Mouse (Mus musculus) heart, postnatal 0 days (tissue): ENCODE measurements at regions not wholly inside any gene's neighbourhood (a gene's known extent, or its start where the extent isn't known, plus 50 kb on each side); places are given as distances from the start of the nearest gene placed in this dataset.

Experiments
- ATAC-seq: fragments of 200-750 bp; cut with Nextera tagmentation; 2 replicates; pipeline ENCODE4 v1.8.0; 2017; ENCODE audit warnings: low read depth, moderate number of reproducible peaks, moderate library complexity; ENCODE audit not compliant: insufficient read depth
- DNase-seq: peaks from one replicate; pipeline ENCODE4 v3.0.0-alpha.2; 2016; ENCODE audit warnings: low spot score
- H3K27ac ChIP-seq: fragments of 300-500 bp; sonication (generic); 2 replicates; pipeline ENCODE4 v1.5.1; 2014; ENCODE audit warnings: low read depth, mild to moderate bottlenecking
- H3K27me3 ChIP-seq: fragments of 300-500 bp; sonication (generic); 2 replicates; pipeline ENCODE4 v1.6.1; 2014; ENCODE audit warnings: low read length, mixed read lengths; ENCODE audit not compliant: control insufficient read depth, insufficient read depth
- H3K36me3 ChIP-seq: fragments of 300-500 bp; sonication (generic); replicated peaks from 2 replicates; pipeline ENCODE4 v1.6.1; 2014; ENCODE audit warnings: low read length, mixed read lengths; ENCODE audit not compliant: control insufficient read depth, insufficient read depth
- H3K4me1 ChIP-seq: fragments of 300-500 bp; sonication (generic); 2 replicates; pipeline ENCODE4 v1.6.1; 2014; ENCODE audit warnings: antibody characterized with exemption; ENCODE audit not compliant: control insufficient read depth, insufficient read depth
- H3K4me2 ChIP-seq: fragments of 300-500 bp; sonication (generic); 2 replicates; pipeline ENCODE4 v1.6.1; 2014; ENCODE audit warnings: low read depth, mild to moderate bottlenecking, low read length, moderate library complexity
- H3K4me3 ChIP-seq: fragments of 300-500 bp; sonication (generic); 2 replicates; pipeline ENCODE4 v1.5.1; 2014; ENCODE audit warnings: low read depth, low read length
- H3K9ac ChIP-seq: fragments of 300-500 bp; sonication (generic); replicated peaks from 2 replicates; pipeline ENCODE4 v1.6.1; 2014; ENCODE audit warnings: low read depth, low read length, mixed read lengths
- H3K9me3 ChIP-seq: fragments of 300-500 bp; sonication (generic); replicated peaks from 2 replicates; pipeline ENCODE4 v1.6.1; 2016; ENCODE audit warnings: low read length; ENCODE audit not compliant: control insufficient read depth
- CTCF ChIP-seq: IDR thresholded peaks from 2 replicates; pipeline ENCODE4 v1.5.1; 2016; ENCODE audit warnings: antibody characterized with exemption, control low read depth, low read depth
- EP300 ChIP-seq: IDR thresholded peaks from 2 replicates; pipeline ENCODE4 v1.6.1; 2016; ENCODE audit warnings: antibody characterized with exemption, low read depth
- WGBS: fragments of 180-500 bp; shearing (Covaris S2); extraction: QIAGEN DNeasy Blood & Tissue Kit; methylation state at CpG from one replicate; pipeline ENCODE4 v1.1.7; 2014; 5-methylcytosine and 5-hydroxymethylcytosine counted together

- TF ChIP-seq EP300 (no peak), CTCF (no peak)
These were observed 120.0 kb downstream of the Cartpt start for GRCm38 (mm10) chr13:99780751-99781460.

DNA sequence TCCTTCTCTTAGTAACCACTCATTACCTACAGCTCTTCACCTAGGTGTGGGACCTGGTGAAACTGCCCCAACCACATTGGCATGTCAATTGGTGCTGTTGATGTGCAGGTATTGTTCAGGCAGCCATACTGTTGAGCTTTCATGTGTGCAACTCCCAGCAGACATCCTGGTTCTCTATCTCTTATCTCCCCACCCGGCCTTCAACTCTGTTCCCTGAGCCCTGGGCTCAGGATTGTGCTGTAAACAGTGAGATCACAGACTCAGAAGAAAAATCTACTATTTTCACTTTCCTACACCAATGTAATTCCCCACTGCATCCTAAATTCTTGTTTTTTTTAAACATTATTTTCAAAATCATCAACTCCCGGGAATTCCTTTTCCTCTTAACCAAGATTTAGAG is 122.1 kb downstream of the Cartpt start:
- TF ChIP-seq EP300 (no peak), CTCF (no peak)

More at GRCm38 (mm10) chr13:99780751-99781460, 120.0 kb downstream of the Cartpt start:
- H3K9ac ChIP-seq, result no peak overlapping the region
- H3K36me3 ChIP-seq, result no peaks in the 10 kb centered on the region
- DNase-seq (no peak), ATAC-seq (no peak)
- H3K4me1 ChIP-seq, result no peaks in the 10 kb centered on the region
- 36% methylated on average over 16 of the region's 16 CpGs for WGBS
- no peak overlapping the region for H3K27ac ChIP-seq
- H3K4me3 ChIP-seq, result no peak overlapping the region
- H3K27me3 ChIP-seq, result no peaks in the 10 kb centered on the region
- no peaks in the 10 kb centered on the region for H3K9me3 ChIP-seq
- H3K4me2 ChIP-seq, result no peak overlapping the region

GRCm38 (mm10) chr13:99777736-99778135 is 123.2 kb downstream of the Cartpt start:
- ATAC-seq (no peak), DNase-seq (no peak)
- H3K4me1 ChIP-seq, result no peaks in the 10 kb centered on the region
- no peak overlapping the region for H3K9ac ChIP-seq
- no peak overlapping the region for H3K27ac ChIP-seq
- H3K4me3 ChIP-seq, result no peak overlapping the region
- no peak for TF ChIP-seq EP300
- no peak for TF ChIP-seq CTCF
- 12% methylated on average over 9 of the region's 9 CpGs for WGBS
- H3K4me2 ChIP-seq, result 0 out of 2 replicates have a peak overlapping the region, but pooled peaks have one; percentile 10
- no peaks in the 10 kb centered on the region for H3K27me3 ChIP-seq
- H3K36me3 ChIP-seq, result no peaks in the 10 kb centered on the region
- H3K9me3 ChIP-seq, result no peaks in the 10 kb centered on the region

More for the DNA sequence above, 122.1 kb downstream of the Cartpt start:
- no peaks in the 10 kb centered on the region for H3K9me3 ChIP-seq
- H3K27me3 ChIP-seq, result no peaks in the 10 kb centered on the region
- no peak overlapping the region for H3K9ac ChIP-seq
- H3K4me1 ChIP-seq, result no peaks in the 10 kb centered on the region
- no peak overlapping the region for H3K27ac ChIP-seq
- H3K36me3 ChIP-seq, result no peaks in the 10 kb centered on the region
- no peak overlapping the region for H3K4me3 ChIP-seq
- no peak overlapping the region for H3K4me2 ChIP-seq
- 48% methylated on average over 2 of the region's 2 CpGs for WGBS
- no peak for DNase-seq
- ATAC-seq, result no peak

- no peak overlapping the region for H3K27ac ChIP-seq
These were observed 134.9 kb downstream of the Cartpt start for GRCm38 (mm10) chr13:99765965-99766364.

DNA sequence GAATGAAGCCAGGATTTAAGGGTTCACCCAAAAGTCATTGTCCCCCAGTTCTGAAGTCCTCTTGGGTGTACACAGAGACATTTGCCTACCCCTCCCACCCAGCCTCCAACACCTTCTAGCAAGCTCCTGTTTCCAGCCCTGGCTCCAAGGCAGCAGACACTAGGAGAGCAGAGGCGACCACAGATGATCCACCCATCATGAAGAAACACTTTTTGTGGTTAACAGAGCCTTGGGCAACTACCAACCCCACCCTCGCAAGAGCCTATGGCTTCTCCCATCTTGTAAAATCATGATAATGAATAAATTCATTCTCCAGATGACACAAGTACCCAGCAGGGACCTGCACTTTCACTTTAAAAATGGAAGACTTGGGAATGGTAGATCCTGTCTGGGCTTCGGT is 136.1 kb downstream of the Cartpt start:
- no peak for DNase-seq
- Histone ChIP-seq H3K9ac (no peak overlapping the region), H3K27me3 (no peaks in the 10 kb centered on the region)

More at GRCm38 (mm10) chr13:99765965-99766364, 134.9 kb downstream of the Cartpt start:
- 16% methylated on average over 5 of the region's 5 CpGs for whole genome bisulfite sequencing
- DNase-seq (no peak), ATAC-seq (no peak)
- 0 out of 2 replicates have a peak, but pooled peaks cover 13% of the 10 kb centered on the region for H3K4me1 ChIP-seq
- no peak overlapping the region for H3K4me2 ChIP-seq
- TF ChIP-seq EP300, result no peak
- no peak for TF ChIP-seq CTCF
- H3K9ac ChIP-seq, result no peak overlapping the region
- H3K27me3 ChIP-seq, result no peaks in the 10 kb centered on the region
- no peaks in the 10 kb centered on the region for H3K9me3 ChIP-seq
- no peak overlapping the region for H3K4me3 ChIP-seq
- H3K36me3 ChIP-seq, result no peaks in the 10 kb centered on the region

More for the DNA sequence above, 136.1 kb downstream of the Cartpt start:
- H3K36me3 ChIP-seq, result no peaks in the 10 kb centered on the region
- no peak for ATAC-seq
- no peak overlapping the region for H3K27ac ChIP-seq
- no peak overlapping the region for H3K4me3 ChIP-seq
- whole genome bisulfite sequencing, result 88% methylated on average over 3 of the region's 3 CpGs
- TF ChIP-seq CTCF (no peak), EP300 (no peak)
- H3K9me3 ChIP-seq, result no peaks in the 10 kb centered on the region
- no peak overlapping the region for H3K4me2 ChIP-seq
- 0 out of 2 replicates have a peak, but pooled peaks cover 13% of the 10 kb centered on the region for H3K4me1 ChIP-seq
